Mouse (Mus musculus): ENCODE results near the gene Cachd1. TPM values are rescaled to one million over a fixed set of nuclear protein-coding genes. Genes with fewer than 3 reads are reported as not detected.

The Cachd1 gene
- polyA plus RNA-seq, 1 experiment from 2014 or later: 39.7 TPM

DNA sequence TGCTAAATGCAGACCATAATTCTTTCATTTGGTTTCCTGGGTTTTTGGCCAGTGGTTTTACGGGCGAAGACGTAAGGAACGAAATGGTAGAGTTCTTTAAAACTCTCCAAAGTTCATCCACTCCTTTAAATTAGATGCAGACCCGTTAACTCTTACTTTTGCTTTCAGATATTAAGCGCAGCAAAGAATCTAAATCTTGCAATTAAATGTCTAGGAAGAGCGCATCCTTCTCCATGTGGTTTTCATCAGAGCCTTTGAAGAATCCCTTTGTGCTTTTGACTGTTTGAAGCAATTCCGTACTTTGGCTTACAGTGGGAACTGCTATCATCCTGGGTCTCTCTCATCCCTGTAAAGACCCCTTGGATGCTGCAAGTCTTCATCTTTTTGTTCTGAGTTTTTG lies 187.3 kb downstream of the Cachd1 start:
- Histone ChIP-seq H3K27me3 (no peaks in the 10 kb centered on the region), H3K27ac (no peak overlapping the region), H3K4me3 (replicated peaks) (no peak overlapping the region), H3K9ac (replicated peaks) (no peak overlapping the region), H3K4me2 (no peak overlapping the region), H3K36me3 (peaks cover 85% of the 10 kb centered on the region), H3K9me3 (no peaks in the 10 kb centered on the region), H3K4me1 (replicated peaks) (peaks cover 16% of the 10 kb centered on the region)
- WGBS: 36% methylated on average over 8 of the region's 8 CpGs
- no peak for ATAC-seq (ENCODE audit: insufficient number of reproducible peaks, insufficient read depth, low FRiP score, low TSS enrichment, low read depth)

GRCm38 (mm10) chr4:100967703-100968392 lies 191.4 kb downstream of the Cachd1 start:
- WGBS: 60% methylated on average over 19 of the region's 19 CpGs
- H3K4me1 ChIP-seq (replicated peaks): peaks cover 16% of the 10 kb centered on the region
- peaks cover 81% of the 10 kb centered on the region for H3K36me3 ChIP-seq
- no peak overlapping the region for H3K9ac ChIP-seq (replicated peaks)
- no peak overlapping the region for H3K4me2 ChIP-seq
- H3K27ac ChIP-seq: peak overlapping the region; percentile 54; the same call in 1 of the 2 replicates
- no peaks in the 10 kb centered on the region for H3K9me3 ChIP-seq
- H3K4me3 ChIP-seq (replicated peaks): no peak overlapping the region
- H3K27me3 ChIP-seq: no peaks in the 10 kb centered on the region
- no peak for ATAC-seq (ENCODE audit: insufficient number of reproducible peaks, insufficient read depth, low FRiP score, low TSS enrichment, low read depth)

DNA sequence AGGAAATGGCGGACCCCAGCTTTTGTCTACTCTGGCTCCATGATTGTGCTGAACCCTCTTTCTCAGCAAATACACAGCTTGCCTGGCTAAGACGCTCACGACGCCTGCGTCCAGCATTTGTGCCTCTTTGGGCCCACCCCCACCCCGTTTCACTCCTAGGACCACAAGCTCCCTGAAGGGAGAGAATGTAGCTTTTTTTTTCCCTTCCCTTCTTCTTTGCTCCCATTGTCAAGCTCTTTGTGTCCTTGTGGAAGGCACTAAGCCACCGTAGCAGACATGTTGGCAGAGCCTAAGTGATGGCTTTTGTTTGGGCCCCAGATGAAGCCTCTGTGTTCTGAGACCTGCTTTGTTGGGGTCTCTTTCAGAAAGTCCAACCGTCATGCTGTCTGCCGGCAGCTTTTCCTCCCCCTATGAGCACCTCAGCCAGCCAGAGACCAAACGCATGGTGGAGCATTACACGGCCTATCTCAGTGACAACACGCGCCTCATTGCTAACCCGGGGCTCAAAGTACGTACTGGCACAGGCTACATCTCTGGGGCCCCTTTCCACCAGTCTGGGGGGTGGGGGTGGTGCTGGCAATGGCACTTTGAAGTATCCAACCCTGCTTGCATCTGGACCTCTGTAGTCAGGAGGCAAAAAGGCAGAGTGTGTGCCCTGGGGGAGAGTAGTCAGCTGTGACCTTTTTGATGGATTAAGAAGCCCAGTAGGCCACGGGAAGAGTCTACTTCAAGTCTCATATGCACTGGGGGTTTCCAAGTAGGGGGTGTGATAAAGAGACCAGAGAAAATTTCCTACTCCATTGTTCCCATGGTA lies 197.4 kb downstream of the Cachd1 start:
- H3K36me3 ChIP-seq: peaks cover 92% of the 10 kb centered on the region
- H3K27ac ChIP-seq: no peak overlapping the region
- H3K4me2 ChIP-seq: no peak overlapping the region
- WGBS: 89% methylated on average over 16 of the region's 16 CpGs
- no peaks in the 10 kb centered on the region for H3K4me1 ChIP-seq (replicated peaks)
- no peaks in the 10 kb centered on the region for H3K9me3 ChIP-seq
- no peak overlapping the region for H3K9ac ChIP-seq (replicated peaks)
- no peak for ATAC-seq (ENCODE audit: insufficient number of reproducible peaks, insufficient read depth, low FRiP score, low TSS enrichment, low read depth)
- H3K27me3 ChIP-seq: no peaks in the 10 kb centered on the region
- H3K4me3 ChIP-seq (replicated peaks): no peak overlapping the region

- Histone ChIP-seq H3K9me3 (no peaks in the 10 kb centered on the region), H3K27ac (no peak overlapping the region), H3K36me3 (peaks cover 91% of the 10 kb centered on the region), H3K4me1 (replicated peaks) (no peaks in the 10 kb centered on the region), H3K4me3 (replicated peaks) (no peak overlapping the region), H3K9ac (replicated peaks) (no peak overlapping the region), H3K4me2 (no peak overlapping the region), H3K27me3 (no peaks in the 10 kb centered on the region)
- WGBS: 90% methylated on average over 14 of the region's 14 CpGs
- ATAC-seq (ENCODE audit: insufficient number of reproducible peaks, insufficient read depth, low FRiP score, low TSS enrichment, low read depth): no peak
Observed at GRCm38 (mm10) chr4:100974455-100975035, 198.1 kb downstream of the Cachd1 start.

DNA sequence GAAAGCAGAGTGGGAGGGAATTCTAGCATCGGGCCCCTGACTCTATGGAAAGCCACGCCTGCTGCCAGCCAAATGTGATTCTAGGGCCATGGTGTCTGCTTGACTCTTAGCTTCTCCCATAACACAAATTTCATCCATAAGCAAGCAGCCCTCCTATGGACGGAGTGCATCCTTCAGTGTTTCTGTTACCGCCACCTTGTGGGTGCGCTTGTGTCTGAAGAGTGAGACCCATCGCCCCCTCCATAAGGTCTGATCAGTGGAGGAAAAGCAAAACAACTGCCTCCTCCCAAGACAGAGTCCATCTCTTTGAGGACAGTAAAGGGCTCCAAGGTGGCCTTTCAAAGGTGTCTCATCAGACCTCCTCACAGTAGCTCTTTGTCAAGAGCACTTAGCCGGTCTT lies 201.0 kb downstream of the Cachd1 start:
- H3K9me3 ChIP-seq: no peaks in the 10 kb centered on the region
- no peak overlapping the region for H3K9ac ChIP-seq (replicated peaks)
- ATAC-seq (ENCODE audit: insufficient number of reproducible peaks, insufficient read depth, low FRiP score, low TSS enrichment, low read depth): no peak
- H3K27me3 ChIP-seq: no peaks in the 10 kb centered on the region
- no peaks in the 10 kb centered on the region for H3K4me1 ChIP-seq (replicated peaks)
- H3K4me3 ChIP-seq (replicated peaks): no peak overlapping the region
- 90% methylated on average over 7 of the region's 7 CpGs for WGBS
- peaks cover 91% of the 10 kb centered on the region for H3K36me3 ChIP-seq
- no peak overlapping the region for H3K4me2 ChIP-seq
- no peak overlapping the region for H3K27ac ChIP-seq

- no peak for ATAC-seq (ENCODE audit: insufficient number of reproducible peaks, insufficient read depth, low FRiP score, low TSS enrichment, low read depth)
- Histone ChIP-seq H3K36me3 (peaks cover 93% of the 10 kb centered on the region), H3K27me3 (no peaks in the 10 kb centered on the region), H3K9ac (replicated peaks) (no peak overlapping the region), H3K9me3 (no peaks in the 10 kb centered on the region), H3K4me1 (replicated peaks) (no peaks in the 10 kb centered on the region), H3K4me3 (replicated peaks) (no peak overlapping the region), H3K27ac (no peak overlapping the region), H3K4me2 (no peak overlapping the region)
- WGBS: 90% methylated on average over 1 of the region's 1 CpGs
Observed at GRCm38 (mm10) chr4:100987187-100987586, 210.7 kb downstream of the Cachd1 start.

DNA sequence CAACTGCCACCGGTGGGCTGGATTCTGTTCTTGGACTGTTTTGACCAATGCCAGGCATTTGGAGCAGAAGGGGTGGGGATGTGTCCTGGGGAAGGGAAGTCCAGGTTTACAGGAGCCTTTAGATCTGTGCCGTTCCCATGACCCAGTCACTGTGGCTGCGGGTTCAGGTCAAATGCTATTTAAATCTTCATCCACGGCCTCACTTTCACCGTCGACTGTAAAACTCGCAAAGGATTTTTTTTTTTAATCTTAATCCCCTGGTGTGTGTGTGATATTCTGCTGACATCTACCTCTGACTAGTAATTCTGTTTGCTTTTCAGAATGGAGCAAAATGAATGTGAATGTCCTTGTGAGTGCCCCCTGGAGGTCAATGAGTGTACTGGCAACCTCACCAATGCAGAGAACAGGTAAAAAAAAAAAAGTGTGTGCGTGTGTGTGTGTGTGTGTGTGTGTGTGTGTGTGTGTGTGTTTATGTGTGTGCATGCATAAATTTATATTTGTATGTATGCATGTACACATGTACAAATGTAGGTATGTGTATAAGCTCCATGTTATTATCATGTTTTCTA lies 211.8 kb downstream of the Cachd1 start:
- H3K4me3 ChIP-seq (replicated peaks): no peak overlapping the region
- no peaks in the 10 kb centered on the region for H3K27me3 ChIP-seq
- 82% methylated on average over 8 of the region's 8 CpGs for WGBS
- H3K9ac ChIP-seq (replicated peaks): no peak overlapping the region
- H3K27ac ChIP-seq: no peak overlapping the region
- H3K4me1 ChIP-seq (replicated peaks): no peaks in the 10 kb centered on the region
- H3K36me3 ChIP-seq: peaks cover 95% of the 10 kb centered on the region
- H3K9me3 ChIP-seq: no peaks in the 10 kb centered on the region
- H3K4me2 ChIP-seq: no peak overlapping the region
- ATAC-seq (ENCODE audit: insufficient number of reproducible peaks, insufficient read depth, low FRiP score, low TSS enrichment, low read depth): no peak

GRCm38 (mm10) chr4:100990996-100991395 lies 214.5 kb downstream of the Cachd1 start:
- Histone ChIP-seq H3K27me3 (no peaks in the 10 kb centered on the region), H3K9ac (replicated peaks) (no peak overlapping the region), H3K27ac (no peak overlapping the region), H3K36me3 (peaks cover 96% of the 10 kb centered on the region), H3K4me2 (no peak overlapping the region), H3K9me3 (no peaks in the 10 kb centered on the region), H3K4me1 (replicated peaks) (no peaks in the 10 kb centered on the region), H3K4me3 (replicated peaks) (no peak overlapping the region)
- WGBS: 81% methylated on average over 4 of the region's 4 CpGs
- ATAC-seq (ENCODE audit: insufficient number of reproducible peaks, insufficient read depth, low FRiP score, low TSS enrichment, low read depth): no peak

- WGBS: 95% methylated on average over 6 of the region's 6 CpGs
- Histone ChIP-seq H3K9me3 (no peaks in the 10 kb centered on the region), H3K36me3 (peaks cover 98% of the 10 kb centered on the region), H3K27ac (no peak overlapping the region), H3K9ac (replicated peaks) (no peak overlapping the region), H3K4me3 (replicated peaks) (no peak overlapping the region), H3K27me3 (no peaks in the 10 kb centered on the region), H3K4me1 (replicated peaks) (no peaks in the 10 kb centered on the region), H3K4me2 (no peak overlapping the region)
- ATAC-seq (ENCODE audit: insufficient number of reproducible peaks, insufficient read depth, low FRiP score, low TSS enrichment, low read depth): no peak
Observed at GRCm38 (mm10) chr4:100992086-100992485, 215.6 kb downstream of the Cachd1 start.

DNA sequence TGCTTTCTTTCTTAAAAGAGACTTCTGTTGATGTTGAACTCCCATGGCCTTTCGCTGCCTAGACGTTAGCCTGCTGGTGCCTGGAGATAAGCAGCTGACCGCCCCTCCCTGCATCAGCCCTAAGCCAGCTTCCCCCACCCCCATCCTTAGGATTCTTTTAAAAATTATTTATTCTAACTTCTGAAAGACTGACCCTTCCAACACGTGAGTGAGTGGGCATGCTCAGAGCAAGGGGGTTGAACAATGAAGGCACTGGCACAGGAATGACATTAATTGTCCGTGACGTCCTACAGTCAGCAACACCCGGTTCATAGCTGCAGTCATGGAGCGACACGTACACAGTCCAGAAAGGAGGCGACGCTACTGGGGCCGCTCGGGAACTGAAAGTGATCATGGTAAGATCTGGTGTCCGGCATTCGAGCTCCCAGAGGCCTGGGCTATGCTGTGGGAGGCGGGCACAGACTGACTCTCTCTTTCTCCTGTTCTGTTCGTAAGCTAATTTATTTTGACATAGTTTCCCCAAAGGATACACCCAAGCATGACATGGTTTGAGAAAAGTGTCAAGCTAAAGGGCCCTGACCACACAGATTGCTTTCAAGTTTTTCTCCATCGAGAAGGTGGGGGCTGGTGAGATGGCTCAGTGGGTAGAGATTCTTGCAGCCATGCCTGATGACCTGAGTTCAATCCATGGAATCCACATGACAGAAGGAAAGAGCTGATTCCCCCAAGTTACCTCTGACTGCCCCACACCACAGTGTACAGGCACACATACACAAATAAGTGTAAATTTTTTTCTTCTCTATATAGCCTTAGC lies 218.2 kb downstream of the Cachd1 start:
- Histone ChIP-seq H3K36me3 (peaks cover 92% of the 10 kb centered on the region), H3K4me2 (no peak overlapping the region), H3K4me3 (replicated peaks) (no peak overlapping the region), H3K4me1 (replicated peaks) (peaks cover 6% of the 10 kb centered on the region; the same call in 1 of the 2 replicates), H3K27ac (no peak overlapping the region), H3K9ac (replicated peaks) (no peak overlapping the region), H3K9me3 (no peaks in the 10 kb centered on the region), H3K27me3 (no peaks in the 10 kb centered on the region)
- 86% methylated on average over 18 of the region's 18 CpGs for WGBS
- no peak for ATAC-seq (ENCODE audit: insufficient number of reproducible peaks, insufficient read depth, low FRiP score, low TSS enrichment, low read depth)
